Mouse (Mus musculus) hindbrain, embryonic 10.5 days (tissue): ENCODE measurements at regions not wholly inside any gene's neighbourhood (a gene's known extent, or its start where the extent isn't known, plus 50 kb on each side); places are given as distances from the start of the nearest gene placed in this dataset.

ENCODE experiments used
- DNase-seq: peaks from one replicate; pipeline ENCODE4 v3.0.0-alpha.2; 2017; ENCODE audit warnings: low spot score
- H3K27ac ChIP-seq: fragments of 300-500 bp; sonication (generic); 2 replicates; pipeline ENCODE4 v1.5.1; 2016; ENCODE audit warnings: mild to moderate bottlenecking, moderate library complexity
- H3K27me3 ChIP-seq: fragments of 300-500 bp; sonication (generic); 2 replicates; pipeline ENCODE4 v1.6.1; 2016; ENCODE audit warnings: mild to moderate bottlenecking; ENCODE audit not compliant: poor library complexity, insufficient read depth, severe bottlenecking
- H3K36me3 ChIP-seq: fragments of 300-500 bp; sonication (generic); 2 replicates; pipeline ENCODE4 v1.6.1; 2016; ENCODE audit warnings: mild to moderate bottlenecking, moderate library complexity
- H3K4me1 ChIP-seq: fragments of 300-500 bp; sonication (generic); replicated peaks from 2 replicates; pipeline ENCODE4 v1.6.1; 2016; ENCODE audit warnings: mild to moderate bottlenecking
- H3K4me3 ChIP-seq: fragments of 300-500 bp; sonication (generic); 2 replicates; pipeline ENCODE4 v1.5.1; 2016; ENCODE audit warnings: mild to moderate bottlenecking, moderate library complexity
- H3K9me3 ChIP-seq: fragments of 300-500 bp; sonication (generic); 2 replicates; pipeline ENCODE4 v1.6.1; 2016; ENCODE audit warnings: mild to moderate bottlenecking, moderate library complexity
- WGBS: fragments of 180-500 bp; shearing (Covaris S2); methylation state at CpG from one replicate; pipeline ENCODE4 v1.1.7; 2016; 5-methylcytosine and 5-hydroxymethylcytosine counted together

- DNase-seq = no peak
- peaks cover 5% of the 10 kb centered on the region; the same call in 1 of the 2 replicates for H3K9me3 ChIP-seq
- no peaks in the 10 kb centered on the region for H3K27me3 ChIP-seq
- no peak overlapping the region for H3K27ac ChIP-seq
- H3K36me3 ChIP-seq = no peaks in the 10 kb centered on the region
- no peak overlapping the region for H3K4me3 ChIP-seq
- H3K4me1 ChIP-seq = no peaks in the 10 kb centered on the region
Measured at GRCm38 (mm10) chr4:53970461-53970860, 144.6 kb downstream of the Tmem38b start.

DNA sequence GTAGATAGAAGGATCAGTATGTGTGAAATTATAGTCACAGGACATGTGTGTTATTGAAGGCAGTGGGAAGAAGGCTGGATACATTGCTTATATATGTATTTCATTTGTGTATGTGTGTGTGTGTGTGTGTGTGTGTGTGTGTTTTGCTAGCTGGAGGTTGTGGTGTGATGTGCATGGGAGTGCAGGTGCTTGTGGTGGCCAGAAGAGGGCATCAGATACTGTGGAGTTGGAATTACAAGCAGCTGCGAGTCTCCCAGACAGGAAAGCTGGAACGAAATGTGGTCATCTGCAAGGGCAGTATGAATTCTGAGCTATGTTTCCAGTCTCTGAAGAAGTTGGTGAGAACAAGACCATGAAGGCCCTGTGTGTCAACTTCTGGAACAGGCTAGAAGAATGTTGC, 145.1 kb downstream of the Tmem38b start:
- DNase-seq = no peak
- 95% methylated on average over 2 of the region's 2 CpGs for WGBS
- Histone ChIP-seq H3K27me3 (no peaks in the 10 kb centered on the region), H3K9me3 (peaks cover 5% of the 10 kb centered on the region; the same call in 1 of the 2 replicates), H3K36me3 (no peaks in the 10 kb centered on the region), H3K4me1 (no peaks in the 10 kb centered on the region), H3K4me3 (no peak overlapping the region), H3K27ac (no peak overlapping the region)

GRCm38 (mm10) chr4:53976036-53976638, 150.3 kb downstream of the Tmem38b start:
- WGBS = 80% methylated on average over 12 of the region's 12 CpGs
- Histone ChIP-seq H3K9me3 (no peaks in the 10 kb centered on the region; the same call in 1 of the 2 replicates), H3K27me3 (no peaks in the 10 kb centered on the region), H3K4me3 (no peak overlapping the region), H3K4me1 (no peaks in the 10 kb centered on the region), H3K36me3 (no peaks in the 10 kb centered on the region), H3K27ac (no peak overlapping the region)
- no peak for DNase-seq

DNA sequence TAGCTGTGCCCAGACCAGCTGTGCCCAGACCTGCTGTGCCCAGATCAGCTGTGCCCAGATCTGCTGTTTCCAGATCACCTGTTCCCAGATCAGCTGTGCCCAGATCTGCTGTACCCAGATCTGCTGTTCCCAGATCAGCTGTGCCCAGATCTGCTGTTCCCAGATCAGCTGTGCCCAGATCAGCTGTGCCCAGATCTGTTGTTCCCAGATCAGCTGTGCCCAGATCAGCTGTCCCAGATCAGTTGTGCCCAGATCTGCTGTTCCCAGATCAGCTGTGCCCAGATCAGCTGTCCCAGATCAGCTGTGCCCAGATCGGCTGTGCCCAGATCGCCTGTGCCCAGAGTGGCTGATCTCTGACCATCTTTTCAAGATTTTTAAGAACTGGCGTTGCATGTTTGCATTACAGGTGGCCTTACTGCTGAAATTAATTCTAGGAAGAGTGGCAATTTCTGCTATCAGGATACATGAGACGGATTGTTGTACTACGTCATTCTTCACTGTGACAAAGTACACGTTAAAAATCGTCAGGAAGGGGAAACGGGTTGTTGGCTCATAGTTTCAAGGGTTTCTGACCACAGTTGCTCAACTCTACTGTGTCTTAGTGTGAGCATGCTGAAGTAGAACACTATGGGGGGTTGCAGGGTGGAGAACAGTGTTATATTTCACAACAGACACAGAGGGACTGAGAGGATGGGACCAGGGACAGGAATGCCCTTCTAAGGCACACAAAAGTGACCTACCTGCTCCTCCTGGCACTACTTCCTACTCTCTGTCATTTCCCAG, 160.9 kb downstream of the Tmem38b start:
- Histone ChIP-seq H3K36me3 (no peaks in the 10 kb centered on the region), H3K9me3 (no peaks in the 10 kb centered on the region), H3K27ac (no peak overlapping the region), H3K4me3 (no peak overlapping the region), H3K27me3 (no peaks in the 10 kb centered on the region), H3K4me1 (no peaks in the 10 kb centered on the region)
- 89% methylated on average over 8 of the region's 8 CpGs for WGBS
- DNase-seq = no peak

DNA sequence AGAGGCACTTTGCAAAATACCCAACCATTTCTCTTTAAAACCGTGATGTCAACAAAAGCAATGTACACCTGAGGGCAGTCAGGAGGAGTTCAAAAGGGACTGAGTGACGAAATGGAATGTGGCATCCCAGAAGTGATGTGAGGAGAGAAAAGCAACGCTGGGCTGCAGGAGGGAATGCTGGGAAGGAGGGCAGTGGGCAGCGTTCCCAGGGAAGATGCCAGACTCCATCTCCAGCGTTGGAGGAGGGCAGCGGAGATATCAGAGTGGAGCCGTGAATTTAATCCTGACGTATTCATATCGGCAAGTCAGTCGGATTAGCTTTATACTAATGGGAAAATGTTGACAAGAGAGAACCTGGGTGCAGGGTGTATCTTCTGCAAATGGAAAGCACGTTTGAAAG, 161.7 kb downstream of the Tmem38b start:
- DNase-seq = no peak
- no peaks in the 10 kb centered on the region for H3K27me3 ChIP-seq
- no peak overlapping the region for H3K27ac ChIP-seq
- no peaks in the 10 kb centered on the region for H3K4me1 ChIP-seq
- no peak overlapping the region for H3K4me3 ChIP-seq
- 84% methylated on average over 11 of the region's 11 CpGs for WGBS
- no peaks in the 10 kb centered on the region for H3K9me3 ChIP-seq
- H3K36me3 ChIP-seq = no peaks in the 10 kb centered on the region

- Histone ChIP-seq H3K9me3 (no peaks in the 10 kb centered on the region), H3K36me3 (no peaks in the 10 kb centered on the region), H3K4me3 (peak overlapping the region; percentile 18; the same call in 1 of the 2 replicates), H3K27ac (peak overlapping the region; percentile 88), H3K4me1 (peaks cover 30% of the 10 kb centered on the region), H3K27me3 (0 out of 2 replicates have a peak, but pooled peaks cover 3% of the 10 kb centered on the region)
- peak; percentile 52 for DNase-seq
- WGBS = 16% methylated on average over 12 of the region's 12 CpGs
Measured at GRCm38 (mm10) chr4:54021069-54021829, 195.4 kb downstream of the Tmem38b start.

DNA sequence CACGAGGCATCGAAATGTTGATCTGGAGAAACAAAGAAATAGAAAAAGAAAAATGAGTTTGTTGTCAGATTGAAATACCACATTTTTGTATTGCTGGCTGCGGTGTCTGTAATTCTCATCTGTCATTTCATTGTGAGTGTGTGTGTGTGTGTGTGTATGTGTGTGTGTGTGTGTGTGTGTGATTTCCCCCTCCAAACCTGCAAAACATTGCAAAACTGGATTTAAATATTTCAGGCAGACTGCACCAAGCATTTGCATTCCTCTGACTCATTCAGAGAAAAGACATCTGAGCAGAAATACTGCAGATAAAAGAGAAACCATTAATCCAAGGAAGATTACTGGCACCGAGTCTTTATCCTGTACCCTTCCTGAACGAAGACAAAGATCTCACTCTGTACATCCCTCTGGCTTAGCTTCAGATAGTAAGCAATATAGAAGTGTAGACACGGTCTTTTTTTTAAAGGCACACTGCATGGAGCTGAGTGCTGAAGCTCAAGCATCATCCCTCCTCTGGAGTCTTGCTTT, 196.1 kb downstream of the Tmem38b start:
- 0 out of 2 replicates have a peak, but pooled peaks cover 3% of the 10 kb centered on the region for H3K27me3 ChIP-seq
- no peak overlapping the region; the same call in 1 of the 2 replicates for H3K4me3 ChIP-seq

GRCm38 (mm10) chr4:54026919-54027318, 201.1 kb downstream of the Tmem38b start:
- H3K27ac ChIP-seq = peak overlapping the region; percentile 82
- 85% methylated on average over 3 of the region's 3 CpGs for WGBS
- H3K27me3 ChIP-seq = no peaks in the 10 kb centered on the region
- no peaks in the 10 kb centered on the region for H3K9me3 ChIP-seq
- no peaks in the 10 kb centered on the region for H3K36me3 ChIP-seq
- no peak overlapping the region for H3K4me3 ChIP-seq
- peaks cover 59% of the 10 kb centered on the region for H3K4me1 ChIP-seq
- no peak for DNase-seq

More for the DNA sequence above, 196.1 kb downstream of the Tmem38b start:
- DNase-seq = no peak
- Histone ChIP-seq H3K36me3 (no peaks in the 10 kb centered on the region), H3K9me3 (no peaks in the 10 kb centered on the region), H3K4me1 (peaks cover 32% of the 10 kb centered on the region), H3K27ac (peak overlapping the region; percentile 88)
- 54% methylated on average over 6 of the region's 6 CpGs for WGBS

DNA sequence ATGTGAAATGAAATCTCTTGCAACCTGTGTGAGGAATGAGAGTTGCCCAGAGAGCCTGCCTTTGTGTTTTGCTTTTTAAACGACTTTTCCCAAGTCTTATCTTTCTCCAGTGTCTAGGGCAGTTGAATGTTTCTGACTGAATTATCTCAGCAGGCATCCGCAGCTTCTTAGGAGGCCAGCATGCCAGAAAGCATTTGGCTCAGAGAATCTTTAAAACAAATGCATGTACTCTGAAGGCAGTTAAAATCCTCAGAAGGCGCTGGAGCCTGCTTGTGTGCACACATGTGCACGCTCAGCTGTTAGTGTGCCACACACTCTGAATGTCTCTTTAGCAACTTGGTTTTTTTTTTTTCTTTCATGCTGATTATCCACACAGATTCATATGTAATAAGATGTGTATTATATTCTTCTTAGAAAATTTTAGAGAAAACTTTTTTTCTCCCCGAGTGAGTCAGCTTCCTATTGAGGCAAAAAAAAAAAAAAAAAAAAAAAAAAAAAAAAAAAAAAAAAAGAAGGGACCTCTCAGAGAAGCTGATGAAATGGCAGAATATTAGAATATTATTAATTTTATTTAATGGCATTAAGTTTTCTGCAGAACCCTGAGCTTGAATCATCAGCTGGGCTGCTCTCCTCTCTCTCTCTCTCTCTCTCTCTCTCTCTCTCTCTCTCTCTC, 201.9 kb downstream of the Tmem38b start:
- WGBS = 25% methylated on average over 5 of the region's 5 CpGs
- H3K27ac ChIP-seq = peak overlapping the region; percentile 88
- DNase-seq = peak; percentile 17
- peaks cover 59% of the 10 kb centered on the region for H3K4me1 ChIP-seq
- no peaks in the 10 kb centered on the region for H3K9me3 ChIP-seq
- no peaks in the 10 kb centered on the region for H3K36me3 ChIP-seq
- H3K4me3 ChIP-seq = no peak overlapping the region
- no peaks in the 10 kb centered on the region for H3K27me3 ChIP-seq

GRCm38 (mm10) chr4:54045258-54046029, 219.6 kb downstream of the Tmem38b start:
- WGBS = 56% methylated on average over 14 of the region's 14 CpGs
- H3K27ac ChIP-seq = no peak overlapping the region
- H3K9me3 ChIP-seq = no peaks in the 10 kb centered on the region
- H3K4me3 ChIP-seq = no peak overlapping the region
- 0 out of 2 replicates have a peak, but pooled peaks cover 6% of the 10 kb centered on the region for H3K4me1 ChIP-seq
- H3K27me3 ChIP-seq = no peaks in the 10 kb centered on the region
- no peaks in the 10 kb centered on the region for H3K36me3 ChIP-seq
- no peak for DNase-seq

- no peak overlapping the region for H3K27ac ChIP-seq
- H3K36me3 ChIP-seq = no peaks in the 10 kb centered on the region
- 91% methylated on average over 4 of the region's 4 CpGs for WGBS
Measured at GRCm38 (mm10) chr4:54064331-54064730, 238.5 kb downstream of the Tmem38b start.

DNA sequence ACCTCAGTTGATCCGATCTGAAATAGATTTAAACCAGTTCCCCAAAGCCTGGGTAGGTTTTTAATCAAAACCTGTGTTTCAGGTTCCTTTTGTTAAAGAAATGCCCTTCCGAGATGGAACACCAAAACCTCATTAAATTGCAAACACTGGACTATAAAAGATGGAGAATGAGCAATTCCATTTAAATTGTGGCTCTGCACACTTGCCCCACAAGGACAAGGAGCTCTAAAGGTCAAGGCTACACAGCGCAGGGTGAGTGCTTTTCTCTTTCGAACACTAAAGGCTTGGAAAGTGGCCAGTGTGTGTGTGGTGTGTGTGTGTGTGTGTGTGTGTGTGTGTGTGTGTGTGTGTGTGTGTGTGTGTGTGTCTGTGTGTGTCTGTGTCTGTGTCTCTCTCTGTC, 246.1 kb downstream of the Tmem38b start:
- H3K4me3 ChIP-seq = no peak overlapping the region
- H3K4me1 ChIP-seq = peaks cover 34% of the 10 kb centered on the region
- H3K9me3 ChIP-seq = peaks cover 19% of the 10 kb centered on the region
- peak overlapping the region; percentile 89 for H3K27ac ChIP-seq
- 50% methylated on average over 4 of the region's 4 CpGs for WGBS
- H3K36me3 ChIP-seq = 0 out of 2 replicates have a peak, but pooled peaks cover 8% of the 10 kb centered on the region
- peak; percentile 4 for DNase-seq
- H3K27me3 ChIP-seq = no peaks in the 10 kb centered on the region

More at GRCm38 (mm10) chr4:54064331-54064730, 238.5 kb downstream of the Tmem38b start:
- no peak overlapping the region for H3K4me3 ChIP-seq
- DNase-seq = no peak
- no peaks in the 10 kb centered on the region for H3K4me1 ChIP-seq
- peaks cover 7% of the 10 kb centered on the region for H3K9me3 ChIP-seq
- H3K27me3 ChIP-seq = no peaks in the 10 kb centered on the region
